Mouse (Mus musculus) layer of hippocampus, postnatal 36 days (tissue): Measurements from ENCODE around the gene Zbtb2. TPM values are rescaled to one million over a fixed set of nuclear protein-coding genes. Genes with fewer than 3 reads are reported as not detected.
A peak's percentile ranks its signal among the peaks of the same experiment; 100 is the strongest.
"Not testable (repeated sequence)": the region's sequence is repeated elsewhere in the genome, so short reads cannot be mapped to it uniquely, and the experiment has no call there.

Source experiments
- DNase-seq, 2 experiments: peaks; one replicate each; pipeline ENCODE4 v3.0.0; 2022
- total RNA-seq, 2 experiments: library from RNA; stranded (reverse); gene quantifications; 2 replicates each; pipeline ENCODE4 v1.2.3; 2021

The Zbtb2 gene
- 10 to 100 TPM; 12.4 to 13.4 TPM for total RNA-seq

GRCm38 (mm10) chr10:4387701-4388383 is at the start of gene Zbtb2:
Gene Zbtb2 (minus strand): TSS chr10:4388108.
- DNase-seq: peak; percentile 61 to 65

GRCm38 (mm10) chr10:4435416-4435815 is 47.5 kb upstream of the Zbtb2 start:
- no peak for DNase-seq

DNA sequence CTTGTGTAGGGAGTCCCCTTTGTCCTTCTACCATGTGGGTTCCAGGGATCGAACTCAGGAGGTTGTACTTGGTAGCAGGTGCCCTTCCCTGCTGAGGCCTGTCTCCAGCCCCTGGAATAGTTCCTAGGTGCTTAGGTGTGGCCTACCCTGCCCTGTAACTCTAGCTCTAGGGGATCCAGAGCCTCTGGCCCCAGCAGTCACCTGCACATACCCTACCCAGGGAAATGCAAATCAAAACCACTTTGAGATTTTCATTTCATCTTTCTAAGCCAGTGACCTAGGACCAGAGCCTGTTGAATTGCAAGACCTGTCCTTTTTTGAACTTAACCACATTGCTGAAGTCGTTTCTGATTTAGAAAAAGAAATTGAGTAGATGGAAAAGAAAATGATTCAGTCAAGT is 46.0 kb upstream of the Zbtb2 start:
- not testable (repeated sequence) for DNase-seq

GRCm38 (mm10) chr10:4432996-4433755 is 45.3 kb upstream of the Zbtb2 start:
- no peak for DNase-seq

GRCm38 (mm10) chr10:4432123-4432931 is 44.4 kb upstream of the Zbtb2 start, which contains the start of the genes Rmnd1 and Armt1:
Gene Rmnd1 (minus strand): TSS chr10:4432388.
Gene Armt1 (plus strand): TSS chr10:4432467.
- peak; percentile 93 to 94 for DNase-seq

GRCm38 (mm10) chr10:4431746-4432122 is 43.8 kb upstream of the Zbtb2 start:
- no peak for DNase-seq

DNA sequence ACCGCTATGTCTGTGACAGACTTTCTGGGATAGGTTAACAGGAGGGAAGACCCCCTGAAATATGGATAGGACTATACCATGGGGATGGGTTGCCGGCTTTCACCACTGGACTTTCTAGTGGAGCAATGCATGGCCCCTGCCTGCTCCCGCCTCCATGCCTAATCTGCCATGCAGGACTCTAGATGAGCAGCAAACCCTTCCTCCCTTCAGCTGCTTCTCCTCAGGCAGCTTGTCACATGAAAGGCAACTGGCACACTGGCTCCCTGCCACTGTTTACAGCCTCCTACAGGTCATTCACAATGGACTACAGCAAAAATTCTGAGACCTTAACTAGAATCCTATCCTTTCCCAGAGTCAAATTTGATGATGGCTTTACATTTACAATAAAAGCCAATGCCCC is 42.9 kb upstream of the Zbtb2 start:
- DNase-seq: no peak

DNA sequence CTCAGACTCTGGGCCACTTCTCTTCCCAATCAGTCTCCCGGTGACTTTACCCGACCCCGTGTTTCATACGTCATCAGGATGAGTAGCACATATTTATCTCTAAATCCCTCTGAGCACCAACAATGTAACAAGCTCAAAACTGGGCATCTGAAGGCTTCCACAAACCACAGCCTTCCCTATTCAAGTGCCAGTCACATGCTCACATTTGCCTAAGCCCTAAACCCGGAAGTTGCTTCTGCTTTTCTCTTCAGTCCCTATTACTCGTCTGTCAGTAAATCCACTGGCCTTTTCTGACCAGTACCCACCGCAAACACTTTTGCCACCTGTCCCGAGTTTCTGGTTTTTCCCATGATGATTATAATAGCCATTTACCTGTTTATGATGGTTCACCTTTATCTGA is 42.5 kb upstream of the Zbtb2 start:
- no peak for DNase-seq

DNA sequence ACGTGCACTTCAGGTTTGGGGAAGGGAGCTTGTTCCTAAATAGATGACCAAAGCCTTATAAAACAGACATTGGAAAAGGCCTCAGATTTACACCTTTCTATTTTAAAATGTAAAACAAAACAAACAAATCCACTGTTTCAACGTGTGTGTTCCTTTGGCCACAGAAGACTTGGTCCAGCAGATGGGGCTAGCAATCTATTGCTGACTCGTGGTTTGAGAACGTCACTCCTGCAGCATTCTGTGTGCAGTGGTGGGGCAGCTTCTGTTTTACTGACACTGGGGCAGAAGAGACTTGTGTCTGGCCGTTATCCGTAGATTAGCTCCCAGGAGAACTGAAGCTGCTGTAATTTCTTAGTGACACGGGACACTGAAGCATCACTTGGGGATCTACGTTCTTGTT is 37.3 kb upstream of the Zbtb2 start:
- DNase-seq: no peak

GRCm38 (mm10) chr10:4407191-4407590 is 19.3 kb upstream of the Zbtb2 start:
- DNase-seq: no peak

DNA sequence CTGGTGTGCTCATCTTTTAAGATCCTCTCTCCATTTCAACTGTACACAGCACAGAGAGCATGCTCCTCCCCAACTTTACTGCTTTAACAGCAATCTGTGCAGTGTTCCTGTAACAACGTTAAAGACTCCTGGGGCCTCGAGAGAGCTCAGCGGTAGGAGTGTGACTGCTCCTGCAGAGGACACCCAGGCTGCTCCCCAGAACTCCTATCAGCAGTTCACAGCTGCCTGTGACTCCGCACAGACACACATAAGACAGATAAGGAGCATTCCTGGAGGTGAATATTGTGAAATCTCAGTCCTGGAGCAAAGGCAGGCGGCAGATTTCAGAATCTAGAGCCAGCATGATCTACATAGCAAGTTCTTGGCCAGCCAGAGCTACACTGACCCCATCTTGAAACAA is 17.6 kb upstream of the Zbtb2 start:
- DNase-seq: no peak

GRCm38 (mm10) chr10:4404895-4405491 is 17.1 kb upstream of the Zbtb2 start:
- no peak for DNase-seq

DNA sequence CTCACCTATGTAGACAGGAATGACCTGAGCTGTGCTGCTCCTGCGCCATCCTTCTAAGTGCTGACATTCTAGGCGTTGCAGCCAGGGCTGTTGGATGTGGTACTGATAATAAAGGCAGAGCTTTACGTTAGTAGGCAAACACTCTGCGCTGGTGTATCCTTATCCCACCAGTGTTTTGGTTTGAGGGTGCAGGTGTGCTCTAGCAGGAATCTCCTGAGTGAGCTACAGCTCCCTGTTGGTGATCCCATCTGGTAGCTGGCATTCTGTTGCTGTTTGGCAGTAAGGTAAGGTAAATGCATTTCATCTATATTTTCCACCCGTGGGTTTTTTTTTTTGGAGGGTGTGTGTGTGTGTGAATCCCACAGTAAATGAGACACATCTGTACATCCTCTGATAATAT is 10.2 kb upstream of the Zbtb2 start:
- no peak for DNase-seq

GRCm38 (mm10) chr10:4395321-4395720 is 7.4 kb upstream of the Zbtb2 start:
- DNase-seq: no peak

GRCm38 (mm10) chr10:4391851-4392250 is 3.9 kb upstream of the Zbtb2 start:
- DNase-seq: no peak

- no peak for DNase-seq
These were observed 3.2 kb upstream of the Zbtb2 start for GRCm38 (mm10) chr10:4391076-4391475.

DNA sequence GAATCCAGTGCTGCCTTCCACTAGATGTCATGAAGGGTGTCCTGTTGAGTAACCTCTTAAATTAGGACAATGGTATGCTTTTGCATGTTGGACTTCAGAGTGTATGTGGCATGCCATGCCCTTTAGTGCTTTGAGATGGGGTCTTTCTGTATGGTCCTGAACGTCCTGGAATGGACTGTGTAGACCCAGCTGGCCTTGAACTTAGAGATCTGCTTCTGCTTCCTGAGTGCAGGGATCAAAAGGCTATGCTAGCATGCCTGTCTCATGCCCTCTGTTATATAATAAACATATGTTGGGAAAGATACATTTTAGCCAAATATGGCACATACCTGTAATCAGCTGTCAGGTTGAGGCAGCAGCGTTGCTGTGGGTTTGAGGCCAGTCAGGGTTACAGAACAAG is 2.6 kb upstream of the Zbtb2 start:
- no peak for DNase-seq

DNA sequence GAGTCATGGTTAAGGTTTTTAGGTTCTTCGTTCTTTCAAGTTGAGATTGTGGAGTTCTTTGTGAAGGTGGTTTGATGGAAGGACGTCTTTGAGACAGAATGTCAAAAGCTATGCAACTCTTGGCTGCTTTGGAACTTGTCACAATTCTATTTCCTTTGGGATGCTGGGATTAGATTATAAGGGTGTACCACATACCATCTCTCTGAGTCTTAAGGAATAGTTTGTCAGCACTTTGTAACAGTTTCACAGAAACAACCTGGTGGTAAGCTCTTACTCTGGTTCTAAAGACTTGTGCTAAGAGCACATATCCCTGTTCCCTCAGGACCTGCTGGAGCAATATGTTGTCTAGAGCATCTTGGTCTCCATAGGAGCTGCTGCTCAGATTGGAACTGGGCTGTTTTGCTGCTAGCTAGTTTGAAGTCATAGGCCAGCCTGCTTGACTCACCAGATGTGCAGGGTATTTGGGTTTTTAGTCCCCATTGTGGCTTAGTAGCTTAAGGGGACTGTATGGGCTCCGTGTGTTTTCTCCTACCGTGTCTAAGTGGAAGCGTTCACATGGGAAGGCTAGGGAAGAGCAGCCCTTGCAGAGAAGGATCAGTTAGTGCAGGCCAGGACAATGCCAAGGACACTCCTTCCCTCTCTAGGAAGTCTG is 1.7 kb upstream of the Zbtb2 start:
- DNase-seq: no peak

DNA sequence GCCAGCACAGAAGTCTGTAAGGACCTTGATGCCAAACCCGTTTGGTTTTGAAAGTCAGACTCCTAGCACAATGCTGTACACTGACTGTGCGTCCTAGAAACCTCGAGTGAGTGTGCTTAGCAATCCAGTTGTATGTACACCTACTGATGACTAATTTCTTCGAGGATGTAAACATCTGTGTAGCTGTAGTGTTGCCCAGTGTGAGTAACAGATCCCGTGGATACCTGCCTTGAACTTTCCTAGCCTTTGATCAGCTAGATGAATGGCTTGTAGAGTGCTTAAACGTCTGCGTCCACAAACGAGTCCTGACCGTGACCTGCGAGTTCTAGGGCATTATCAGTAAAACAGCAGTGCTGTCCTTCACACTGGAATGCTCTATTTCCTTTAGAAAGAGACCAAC is 1.1 kb upstream of the Zbtb2 start:
- no peak for DNase-seq

- DNase-seq: no peak
These were observed 457 bp upstream of the Zbtb2 start for GRCm38 (mm10) chr10:4388384-4388745.

DNA sequence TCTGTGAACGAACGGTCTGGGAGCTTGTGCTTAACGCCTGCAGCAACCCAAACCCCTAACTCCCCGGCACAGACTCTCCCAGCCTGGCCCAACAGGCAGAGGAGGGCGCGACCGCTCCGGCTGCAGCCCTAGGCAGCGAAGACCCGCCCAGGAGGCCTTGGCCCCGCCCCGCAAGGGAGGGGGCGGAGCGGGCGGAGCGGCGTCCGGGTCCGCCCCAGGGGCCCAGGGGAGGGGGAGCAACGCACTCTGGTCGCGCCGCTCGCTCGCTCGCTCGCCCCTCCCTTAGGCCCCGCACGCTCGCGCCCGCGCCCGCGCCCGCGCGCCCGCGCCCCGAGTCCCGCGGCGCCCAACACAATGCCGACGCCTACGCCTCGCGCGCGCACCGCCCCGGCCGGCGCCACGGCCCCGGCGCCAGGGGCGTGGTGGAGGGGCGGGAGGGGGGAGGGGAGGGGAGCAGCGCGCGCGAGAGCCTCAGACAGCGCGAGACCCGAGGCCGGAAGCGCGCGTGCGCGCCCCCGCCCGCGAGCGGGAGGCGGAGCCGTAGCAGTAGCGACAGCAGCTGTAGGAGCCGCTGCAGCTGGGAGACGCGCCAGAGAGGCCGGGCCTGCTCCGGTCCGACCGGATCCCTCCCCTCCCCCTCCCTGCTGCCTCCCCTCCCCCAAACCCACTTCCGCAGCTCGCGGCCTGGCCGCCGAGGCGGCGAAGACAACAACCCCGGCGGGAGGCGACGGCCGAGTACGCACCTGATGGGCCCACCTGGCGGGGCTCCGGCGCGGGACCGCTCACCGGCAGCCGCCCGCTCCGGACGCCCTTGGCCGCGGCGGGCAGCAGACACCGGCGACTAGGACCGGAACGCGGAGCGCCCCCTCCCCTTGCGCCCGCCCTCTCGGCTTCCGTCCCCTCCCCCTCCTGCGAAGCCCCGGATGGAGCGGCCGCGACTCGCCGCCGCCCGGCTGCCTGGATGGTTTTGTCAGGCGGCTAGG is 1.0 kb downstream of the Zbtb2 start:
- DNase-seq: peak; percentile 91 to 92
